Mouse (Mus musculus): ENCODE results near the gene Olfr1490. TPM values are rescaled to one million over a fixed set of nuclear protein-coding genes. Genes with fewer than 3 reads are reported as not detected.
"Not testable (repeated sequence)": the region's sequence is repeated elsewhere in the genome, so short reads cannot be mapped to it uniquely, and the experiment has no call there.

Gene Olfr1490
- not detected in 2 replicates for polyA plus RNA-seq (2014; fragmentation: Nextera tagmentation; extraction: Ambion mirVana)

DNA sequence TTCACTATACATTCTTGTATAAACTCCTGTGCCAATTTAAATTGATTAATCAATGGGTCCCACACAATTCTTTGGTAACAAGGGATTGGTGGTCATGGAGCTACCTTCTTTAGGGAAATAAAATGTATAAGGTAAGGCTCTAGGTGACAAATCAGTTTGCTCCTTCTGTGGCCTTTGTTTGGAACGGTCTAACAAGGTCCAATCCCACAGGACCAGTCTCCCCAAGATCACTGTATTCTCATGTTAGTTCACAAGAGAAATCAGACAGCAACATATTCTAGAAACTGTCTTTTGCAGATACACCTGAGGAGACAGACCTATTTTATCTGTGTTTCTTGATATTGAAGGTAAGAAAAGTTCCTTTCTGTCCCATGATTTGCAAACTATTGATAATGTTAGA, at the start of gene Olfr1490:
TSS of gene Olfr1490 (plus strand) at position 301 of the 400 bp plus-strand sequence.
- Histone ChIP-seq H3K9me3 (ENCODE audit: control insufficient read depth, low read length) (peaks cover 8% of the 10 kb centered on the region; the same call in 1 of the 2 replicates), H3K4me3 (ENCODE audit: low read depth, low read length) (no peak within 1 kb of the TSS), H3K27me3 (ENCODE audit: control insufficient read depth, insufficient read depth, low read length) (no peaks in the 10 kb centered on the region), H3K4me1 (ENCODE audit: control insufficient read depth, insufficient read depth, low read length) (no peaks in the 10 kb centered on the region), H3K27ac (ENCODE audit: low read depth, low read length) (no peak within 1 kb of the TSS), H3K36me3 (ENCODE audit: control insufficient read depth, insufficient read depth, low read length) (no peaks in the 10 kb centered on the region), H3K9ac (ENCODE audit: low read length) (no peak within 1 kb of the TSS), H3K4me2 (no peak within 1 kb of the TSS)
- ATAC-seq (ENCODE audit: low FRiP score) (no peak), DNase-seq (ENCODE audit: low spot score, missing footprints) (no peak)
- WGBS: 67% methylated on average over 1 of the region's 1 CpGs

DNA sequence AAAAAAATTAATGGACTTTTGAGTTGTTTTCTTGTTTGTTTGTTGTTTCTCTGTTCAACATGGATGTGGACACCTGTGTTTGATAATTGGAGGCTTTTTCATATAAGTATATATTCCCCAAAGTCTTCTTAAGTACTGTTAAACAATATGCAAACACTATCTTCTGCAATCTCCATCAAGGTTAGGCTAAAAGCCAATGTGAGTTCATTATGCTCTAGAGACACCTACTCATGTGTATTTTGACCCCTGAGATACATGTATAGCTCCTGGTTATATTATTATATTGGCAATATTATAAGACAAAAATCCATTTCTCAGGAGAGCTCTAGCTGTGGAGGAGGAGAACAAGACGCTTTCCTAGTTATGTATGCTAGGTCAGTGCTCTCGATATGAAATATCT, 33.8 kb upstream of the Olfr1490 start, which contains the start of gene Olfr1487:
TSS of gene Olfr1487 (plus strand) at position 301 of the 400 bp plus-strand sequence.
- WGBS: 89% methylated on average over 2 of the region's 2 CpGs
- not testable (repeated sequence) for H3K27ac ChIP-seq (ENCODE audit: low read depth, low read length); H3K36me3 ChIP-seq (ENCODE audit: control insufficient read depth, insufficient read depth, low read length); H3K4me3 ChIP-seq (ENCODE audit: low read depth, low read length); H3K4me1 ChIP-seq (ENCODE audit: control insufficient read depth, insufficient read depth, low read length); DNase-seq (ENCODE audit: low spot score, missing footprints); ATAC-seq (ENCODE audit: low FRiP score); H3K9ac ChIP-seq (ENCODE audit: low read length); H3K9me3 ChIP-seq (ENCODE audit: control insufficient read depth, low read length); H3K27me3 ChIP-seq (ENCODE audit: control insufficient read depth, insufficient read depth, low read length); H3K4me2 ChIP-seq

DNA sequence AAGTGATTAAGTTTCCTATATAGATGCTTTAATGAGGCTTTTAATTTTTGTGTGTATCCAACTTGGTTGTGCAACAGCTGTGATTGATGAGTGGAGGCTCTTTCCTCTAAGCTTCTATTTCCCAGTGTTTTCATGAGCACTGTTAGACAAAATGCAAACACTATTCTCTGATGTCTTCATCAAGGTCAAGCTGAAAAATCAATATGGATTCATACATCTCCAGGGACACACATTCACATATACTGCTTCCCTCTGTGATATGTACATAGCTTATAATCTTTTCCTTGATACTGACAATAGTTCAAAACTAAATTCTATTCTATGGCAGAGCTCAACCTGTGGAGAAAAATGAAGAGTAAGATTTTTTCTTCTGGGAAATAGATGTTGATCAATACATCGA, 19.6 kb upstream of the Olfr1490 start, which contains the start of gene Olfr1489:
TSS of gene Olfr1489 (plus strand) at position 301 of the 400 bp plus-strand sequence.
- Histone ChIP-seq H3K9me3 (ENCODE audit: control insufficient read depth, low read length) (no peaks in the 10 kb centered on the region), H3K4me3 (ENCODE audit: low read depth, low read length) (no peak within 1 kb of the TSS), H3K4me2 (no peak within 1 kb of the TSS), H3K9ac (ENCODE audit: low read length) (no peak within 1 kb of the TSS), H3K27ac (ENCODE audit: low read depth, low read length) (no peak within 1 kb of the TSS), H3K4me1 (ENCODE audit: control insufficient read depth, insufficient read depth, low read length) (no peaks in the 10 kb centered on the region), H3K27me3 (ENCODE audit: control insufficient read depth, insufficient read depth, low read length) (no peaks in the 10 kb centered on the region), H3K36me3 (ENCODE audit: control insufficient read depth, insufficient read depth, low read length) (no peaks in the 10 kb centered on the region)
- WGBS: 88% methylated on average over 1 of the region's 1 CpGs
- ATAC-seq (ENCODE audit: low FRiP score) (no peak), DNase-seq (ENCODE audit: low spot score, missing footprints) (no peak)

DNA sequence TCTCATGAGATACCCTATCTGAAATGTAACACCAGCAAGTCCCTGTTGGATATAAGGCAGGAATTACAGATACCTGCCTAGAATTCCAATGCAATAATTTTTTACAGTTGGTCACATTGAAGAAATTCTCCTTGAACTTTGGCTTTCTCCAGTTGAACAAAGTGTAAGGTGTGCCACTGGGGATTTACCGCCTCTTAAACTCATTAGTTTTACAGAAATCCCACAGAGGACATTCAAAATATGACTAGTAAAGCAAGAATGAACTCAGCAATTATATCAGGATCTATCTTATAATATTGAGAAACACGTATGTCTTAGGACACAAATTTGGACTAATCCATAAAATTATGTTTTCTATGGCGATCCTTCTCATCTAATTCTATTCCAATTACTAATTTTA, 46.1 kb downstream of the Olfr1490 start, which contains the start of gene Olfr1491:
TSS of gene Olfr1491 (plus strand) at position 301 of the 400 bp plus-strand sequence.
- Histone ChIP-seq H3K9me3 (ENCODE audit: control insufficient read depth, low read length) (no peaks in the 10 kb centered on the region), H3K4me3 (ENCODE audit: low read depth, low read length) (no peak within 1 kb of the TSS), H3K4me1 (ENCODE audit: control insufficient read depth, insufficient read depth, low read length) (no peaks in the 10 kb centered on the region), H3K27ac (ENCODE audit: low read depth, low read length) (no peak within 1 kb of the TSS), H3K36me3 (ENCODE audit: control insufficient read depth, insufficient read depth, low read length) (no peaks in the 10 kb centered on the region), H3K27me3 (ENCODE audit: control insufficient read depth, insufficient read depth, low read length) (no peaks in the 10 kb centered on the region), H3K9ac (ENCODE audit: low read length) (no peak within 1 kb of the TSS), H3K4me2 (no peak within 1 kb of the TSS)
- WGBS: 76% methylated on average over 3 of the region's 3 CpGs
- ATAC-seq (ENCODE audit: low FRiP score) (no peak), DNase-seq (ENCODE audit: low spot score, missing footprints) (no peak)

Small RNAs within 50 kb of the gene (microRNA-seq; reads per million reads assigned to microRNA genes)
- not detected for gene Gm23931

Other genes with a start within 250 kb of the Olfr1490 start
- not detected in 2 replicates for gene Olfr1469, start 243.2 kb upstream of the Olfr1490 start, polyA plus RNA-seq (2014; fragmentation: Nextera tagmentation; extraction: Ambion mirVana)
- gene Olfr1471, start 207.7 kb upstream of the Olfr1490 start, polyA plus RNA-seq (2014; fragmentation: Nextera tagmentation; extraction: Ambion mirVana): not detected in 2 replicates
- gene Olfr1472, start 195.0 kb upstream of the Olfr1490 start, polyA plus RNA-seq (2014; fragmentation: Nextera tagmentation; extraction: Ambion mirVana): not detected in 2 replicates
- not detected in 2 replicates for gene Olfr1474, start 181.5 kb upstream of the Olfr1490 start, polyA plus RNA-seq (2014; fragmentation: Nextera tagmentation; extraction: Ambion mirVana)
- not detected in 2 replicates for gene Olfr1475, start 170.9 kb upstream of the Olfr1490 start, polyA plus RNA-seq (2014; fragmentation: Nextera tagmentation; extraction: Ambion mirVana)
- not detected in 2 replicates for gene Olfr1477, start 150.5 kb upstream of the Olfr1490 start, polyA plus RNA-seq (2014; fragmentation: Nextera tagmentation; extraction: Ambion mirVana)
- not detected in 2 replicates for gene Olfr1480, start 123.2 kb upstream of the Olfr1490 start, polyA plus RNA-seq (2014; fragmentation: Nextera tagmentation; extraction: Ambion mirVana)
- not detected in 2 replicates for gene Olfr1484, start 67.6 kb upstream of the Olfr1490 start, polyA plus RNA-seq (2014; fragmentation: Nextera tagmentation; extraction: Ambion mirVana)
- not detected in 2 replicates for gene Olfr1487, start 33.7 kb upstream of the Olfr1490 start, polyA plus RNA-seq (2014; fragmentation: Nextera tagmentation; extraction: Ambion mirVana)
- not detected in 2 replicates for gene Olfr1489, start 19.5 kb upstream of the Olfr1490 start, polyA plus RNA-seq (2014; fragmentation: Nextera tagmentation; extraction: Ambion mirVana)
- not detected in 2 replicates for gene Olfr1491, start 46.2 kb downstream of the Olfr1490 start, polyA plus RNA-seq (2014; fragmentation: Nextera tagmentation; extraction: Ambion mirVana)
- gene Olfr1493-ps1, start 72.2 kb downstream of the Olfr1490 start, polyA plus RNA-seq (2014; fragmentation: Nextera tagmentation; extraction: Ambion mirVana): not detected in 2 replicates
- not detected in 2 replicates for gene Olfr1494, start 88.6 kb downstream of the Olfr1490 start, polyA plus RNA-seq (2014; fragmentation: Nextera tagmentation; extraction: Ambion mirVana)
- not detected in 2 replicates for gene Olfr1495, start 113.5 kb downstream of the Olfr1490 start, polyA plus RNA-seq (2014; fragmentation: Nextera tagmentation; extraction: Ambion mirVana)
- not detected in 2 replicates for gene Olfr1496, start 126.8 kb downstream of the Olfr1490 start, polyA plus RNA-seq (2014; fragmentation: Nextera tagmentation; extraction: Ambion mirVana)
- not detected in 2 replicates for gene Olfr1497, start 147.1 kb downstream of the Olfr1490 start, polyA plus RNA-seq (2014; fragmentation: Nextera tagmentation; extraction: Ambion mirVana)
- not detected in 2 replicates for gene Olfr1499, start 168.4 kb downstream of the Olfr1490 start, polyA plus RNA-seq (2014; fragmentation: Nextera tagmentation; extraction: Ambion mirVana)
- gene Olfr1500, start 179.4 kb downstream of the Olfr1490 start, polyA plus RNA-seq (2014; fragmentation: Nextera tagmentation; extraction: Ambion mirVana): not detected in 2 replicates
- not detected in 2 replicates for gene Olfr1501, start 199.6 kb downstream of the Olfr1490 start, polyA plus RNA-seq (2014; fragmentation: Nextera tagmentation; extraction: Ambion mirVana)
- gene Olfr1502, start 210.7 kb downstream of the Olfr1490 start, polyA plus RNA-seq (2014; fragmentation: Nextera tagmentation; extraction: Ambion mirVana): not detected in 2 replicates
- not detected in 2 replicates for gene Olfr1504, start 246.8 kb downstream of the Olfr1490 start, polyA plus RNA-seq (2014; fragmentation: Nextera tagmentation; extraction: Ambion mirVana)

Data from midbrain, embryonic 11.5 days (tissue).